Mouse (Mus musculus): ENCODE results near the gene Marveld3.

GRCm38 (mm10) chr8:109972901-109973300 lies 10.9 kb upstream of the Marveld3 start:
- TF ChIP-seq CTCF (IDR thresholded peaks at IDR 0.05; ENCODE audit: control insufficient read depth, insufficient read depth, low read length) (no peak), POLR2A (IDR thresholded peaks at IDR 0.05; ENCODE audit: borderline replicate concordance, control insufficient read depth, low read depth, low read length) (no peak)
